Mouse (Mus musculus) heart, adult 2 months (tissue): ENCODE results near the gene Itpkb. TPM values are rescaled to one million over a fixed set of nuclear protein-coding genes. Genes with fewer than 3 reads are reported as not detected.

Experiments
- DNase-seq, 2 experiments: peaks; one replicate each; pipeline ENCODE4 v3.0.0; 2021
- H3K27ac ChIP-seq: fragments of 200-600 bp; 2 replicates; pipeline ENCODE4 v1.8.1; 2022
- H3K27me3 ChIP-seq: fragments of 200-500 bp; 2 replicates; pipeline ENCODE4 v1.6.1; 2012; ENCODE audit warnings: mild to moderate bottlenecking, low read length, inconsistent platforms, mixed read lengths; ENCODE audit not compliant: control insufficient read depth, insufficient read depth
- H3K36me3 ChIP-seq: fragments of 200-500 bp; 2 replicates; pipeline ENCODE4 v1.6.1; 2012; ENCODE audit warnings: low read length, inconsistent platforms; ENCODE audit not compliant: control insufficient read depth, insufficient read depth
- H3K4me1 ChIP-seq: fragments of 200-500 bp; 2 replicates; pipeline ENCODE4 v1.6.1; 2011; ENCODE audit warnings: low read length; ENCODE audit not compliant: control insufficient read depth, insufficient read depth
- H3K4me3 ChIP-seq: fragments of 200-600 bp; 2 replicates; pipeline ENCODE4 v1.8.1; 2022
- H3K79me2 ChIP-seq: fragments of 200-500 bp; replicated peaks from 2 replicates; pipeline ENCODE4 v1.6.1; 2012; ENCODE audit warnings: mild to moderate bottlenecking, inconsistent platforms, low read length, moderate library complexity, mixed read lengths; ENCODE audit not compliant: control insufficient read depth, insufficient read depth
- H3K9ac ChIP-seq: fragments of 200-500 bp; 2 replicates; pipeline ENCODE4 v1.6.1; 2012; ENCODE audit warnings: low read depth, mild to moderate bottlenecking, control low read depth, inconsistent platforms, low read length, mixed read lengths
- CTCF ChIP-seq: fragments of 200-600 bp; IDR thresholded peaks from 2 replicates; pipeline ENCODE4 v1.8.1; 2022; ENCODE audit warnings: antibody characterized with exemption, mild to moderate bottlenecking, moderate library complexity
- EP300 ChIP-seq: fragments of 200-500 bp; IDR thresholded peaks from 2 replicates; pipeline ENCODE4 v1.6.1; 2011; ENCODE audit warnings: low read depth, low read length, control low read depth; ENCODE audit not compliant: insufficient read depth
- POLR2A ChIP-seq: fragments of 200-500 bp; IDR thresholded peaks from 2 replicates; pipeline ENCODE4 v1.6.1; 2011; ENCODE audit warnings: mild to moderate bottlenecking, low read depth, low read length, control low read depth; ENCODE audit not compliant: insufficient read depth
- WGBS: fragments of 180-500 bp; shearing (Covaris S2); methylation state at CpG from one replicate; pipeline ENCODE4 v1.1.7; 2018; 5-methylcytosine and 5-hydroxymethylcytosine counted together
- intact Hi-C: fragments of 180-260 bp; cut with DNase I; formaldehyde crosslinking; loops from one replicate; pipeline ENCODE4 v1.15.1; 2025
- polyA plus RNA-seq: library from polyadenylated mRNA; depleted of rRNA; stranded (reverse); fragments of >200 nt; gene quantifications from 2 replicates; pipeline ENCODE4 v1.2.3, GENCODE M21; 2012
- total RNA-seq, 2 experiments: library from RNA; stranded (reverse); gene quantifications; 2 replicates each; pipeline ENCODE4 v1.2.3; 2021

Itpkb gene
- total and polyA plus RNA-seq, 3 experiments = 21.5 to 50.7 (median 50.0) TPM

DNA sequence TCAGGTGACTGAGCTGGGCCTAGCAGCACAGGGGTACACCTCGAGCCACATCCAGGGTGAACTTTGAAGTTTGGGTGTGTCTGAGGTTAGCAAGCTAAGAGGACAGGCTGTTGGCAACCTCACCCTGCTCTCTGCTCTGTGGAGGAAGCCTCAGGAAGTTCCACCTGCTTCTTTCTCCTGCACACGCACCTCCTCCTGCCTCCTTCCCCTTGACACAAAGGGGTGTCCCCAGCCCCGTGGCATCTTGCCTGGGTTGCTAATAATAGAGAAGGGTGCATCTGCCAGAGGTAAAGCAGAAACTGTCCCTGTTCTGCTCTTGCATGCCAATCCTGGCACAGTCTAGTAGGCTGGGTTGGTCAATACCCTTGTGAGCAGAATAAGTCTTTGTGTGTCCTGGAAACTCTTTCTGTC, 60.0 kb downstream of the Itpkb start:
- no peak overlapping the region for H3K4me3 ChIP-seq
- peak overlapping the region; percentile 20; the same call in 1 of the 2 replicates for H3K9ac ChIP-seq
- TF ChIP-seq POLR2A (no peak; the same call in 1 of the 2 replicates), EP300 (peak; percentile 65; the same call in 1 of the 2 replicates), CTCF (no peak)
- H3K36me3 ChIP-seq = peaks cover 49% of the 10 kb centered on the region
- peaks cover 46% of the 10 kb centered on the region for H3K4me1 ChIP-seq
- H3K27me3 ChIP-seq = no peaks in the 10 kb centered on the region
- intact Hi-C loops = no loop called here
- peak; percentile 71 to 84 for DNase-seq
- peak overlapping the region; percentile 95 for H3K27ac ChIP-seq
- H3K79me2 ChIP-seq = peaks cover 3% of the 10 kb centered on the region
- 24% methylated on average over 3 of the region's 3 CpGs for WGBS

DNA sequence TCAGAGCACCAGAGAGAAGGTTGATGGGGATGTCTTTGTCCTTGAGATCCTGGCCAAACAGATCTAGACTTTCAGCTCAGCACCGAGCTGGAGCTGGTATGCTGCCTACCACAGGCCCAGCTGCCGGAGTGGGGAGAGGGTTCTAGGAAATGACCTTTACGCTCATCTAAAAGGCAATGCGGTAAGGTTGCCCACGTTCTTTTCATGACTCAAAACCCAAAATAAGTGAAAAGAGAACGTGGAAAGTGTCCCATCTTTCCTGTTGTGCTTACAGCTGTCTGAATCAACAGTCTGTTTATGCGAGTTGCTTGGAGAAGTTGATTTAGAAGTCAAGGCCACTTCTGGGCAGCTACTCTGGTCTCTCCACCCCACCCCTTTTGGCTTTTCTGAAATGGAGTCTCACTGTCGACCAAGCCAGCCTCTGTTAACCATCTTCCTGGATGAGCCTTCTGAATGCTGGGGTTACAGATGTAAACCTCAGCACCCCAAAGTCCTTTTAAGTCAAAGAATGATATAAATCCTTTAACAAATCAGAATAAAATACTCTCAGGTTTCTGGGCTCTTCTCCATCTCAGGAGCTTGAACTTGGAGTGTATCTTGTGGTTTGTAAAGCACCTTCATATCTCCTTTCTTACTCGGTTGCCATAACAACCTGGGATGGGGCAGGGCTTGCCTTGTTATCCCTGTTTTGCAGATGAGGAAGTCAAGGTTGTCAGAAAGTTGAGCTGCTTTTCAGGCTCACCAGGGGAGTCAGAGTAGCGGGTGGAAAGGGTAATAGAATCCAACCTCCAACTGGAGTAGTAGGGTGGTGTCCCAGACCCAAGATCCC, 60.7 kb downstream of the Itpkb start:
- no peak for DNase-seq
- Histone ChIP-seq H3K27ac (peak overlapping the region; percentile 95), H3K9ac (peak overlapping the region; percentile 7; the same call in 1 of the 2 replicates), H3K79me2 (peaks cover 7% of the 10 kb centered on the region), H3K36me3 (peaks cover 56% of the 10 kb centered on the region), H3K27me3 (no peaks in the 10 kb centered on the region), H3K4me3 (no peak overlapping the region), H3K4me1 (peaks cover 45% of the 10 kb centered on the region)
- no peak for TF ChIP-seq POLR2A
- TF ChIP-seq CTCF = no peak
- no peak for TF ChIP-seq EP300
- intact Hi-C loops = no loop called here
- WGBS = 32% methylated on average over 10 of the region's 10 CpGs

DNA sequence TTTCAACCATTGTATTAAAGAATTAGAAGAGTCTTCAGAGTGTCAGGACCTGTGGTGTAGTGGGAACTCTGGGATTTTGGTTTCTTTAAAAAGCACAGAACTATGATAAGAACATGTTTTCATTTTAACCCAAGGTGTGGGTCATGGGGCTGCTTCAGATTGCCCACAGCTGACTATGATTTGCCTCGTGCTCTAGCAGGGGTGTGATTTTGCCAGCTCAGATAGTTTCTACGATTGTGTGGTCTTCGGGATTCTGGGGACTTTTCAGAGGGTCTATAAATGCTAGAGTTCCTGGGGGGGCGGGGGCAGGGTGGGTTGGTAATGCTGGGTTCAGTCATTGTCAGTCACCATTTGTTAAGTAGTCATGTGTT, 61.3 kb downstream of the Itpkb start:
- Histone ChIP-seq H3K79me2 (peaks cover 7% of the 10 kb centered on the region), H3K9ac (no peak overlapping the region), H3K27me3 (no peaks in the 10 kb centered on the region), H3K27ac (peak overlapping the region; percentile 95), H3K36me3 (peaks cover 58% of the 10 kb centered on the region), H3K4me3 (no peak overlapping the region), H3K4me1 (peaks cover 47% of the 10 kb centered on the region)
- TF ChIP-seq EP300 = no peak
- no peak for TF ChIP-seq POLR2A
- no peak for TF ChIP-seq CTCF
- intact Hi-C loops = no loop called here
- 84% methylated on average over 4 of the region's 4 CpGs for WGBS
- DNase-seq = no peak

DNA sequence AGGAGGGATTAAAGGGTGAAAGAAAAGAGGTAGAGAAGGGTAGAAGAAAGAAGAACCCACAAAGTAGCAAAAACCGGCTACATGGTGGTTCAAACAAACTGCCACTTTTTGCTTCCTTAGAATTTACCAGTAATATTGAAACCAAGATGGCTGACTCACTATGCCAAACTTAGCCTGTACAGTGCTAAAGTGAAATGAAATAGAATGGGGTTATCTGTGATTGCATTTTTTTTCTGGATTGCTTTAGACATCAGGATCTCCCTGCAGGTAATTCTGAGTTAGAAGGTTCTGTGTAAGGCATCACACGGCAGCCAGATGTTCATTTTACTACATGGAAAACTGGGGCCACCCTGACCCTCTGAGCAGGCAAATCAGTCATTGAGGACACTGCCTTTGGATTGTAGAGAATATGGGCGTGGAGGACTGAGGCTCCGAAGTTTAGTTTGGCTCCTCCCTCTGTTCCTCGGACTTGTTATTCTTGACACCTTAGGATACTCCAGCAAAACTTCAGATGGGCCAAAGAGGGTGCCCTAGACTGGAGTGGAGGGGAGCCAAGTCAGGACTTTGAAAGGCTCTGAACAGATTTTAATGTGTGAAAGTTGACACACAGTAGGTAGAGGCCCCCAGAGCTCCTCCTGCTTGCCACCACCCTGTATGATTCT, 62.0 kb downstream of the Itpkb start:
- DNase-seq = no peak
- Histone ChIP-seq H3K27ac (peak overlapping the region; percentile 95), H3K36me3 (peaks cover 63% of the 10 kb centered on the region), H3K4me3 (no peak overlapping the region), H3K9ac (no peak overlapping the region; the same call in 1 of the 2 replicates), H3K4me1 (peaks cover 46% of the 10 kb centered on the region), H3K79me2 (peaks cover 7% of the 10 kb centered on the region), H3K27me3 (no peaks in the 10 kb centered on the region)
- intact Hi-C loops = loop anchor here (2.0 kb wide), 1 partner anchor 15 kb away; no protein-coding TSS in a partner anchor
- TF ChIP-seq POLR2A (no peak), CTCF (no peak), EP300 (no peak)
- WGBS = 57% methylated on average over 5 of the region's 5 CpGs

DNA sequence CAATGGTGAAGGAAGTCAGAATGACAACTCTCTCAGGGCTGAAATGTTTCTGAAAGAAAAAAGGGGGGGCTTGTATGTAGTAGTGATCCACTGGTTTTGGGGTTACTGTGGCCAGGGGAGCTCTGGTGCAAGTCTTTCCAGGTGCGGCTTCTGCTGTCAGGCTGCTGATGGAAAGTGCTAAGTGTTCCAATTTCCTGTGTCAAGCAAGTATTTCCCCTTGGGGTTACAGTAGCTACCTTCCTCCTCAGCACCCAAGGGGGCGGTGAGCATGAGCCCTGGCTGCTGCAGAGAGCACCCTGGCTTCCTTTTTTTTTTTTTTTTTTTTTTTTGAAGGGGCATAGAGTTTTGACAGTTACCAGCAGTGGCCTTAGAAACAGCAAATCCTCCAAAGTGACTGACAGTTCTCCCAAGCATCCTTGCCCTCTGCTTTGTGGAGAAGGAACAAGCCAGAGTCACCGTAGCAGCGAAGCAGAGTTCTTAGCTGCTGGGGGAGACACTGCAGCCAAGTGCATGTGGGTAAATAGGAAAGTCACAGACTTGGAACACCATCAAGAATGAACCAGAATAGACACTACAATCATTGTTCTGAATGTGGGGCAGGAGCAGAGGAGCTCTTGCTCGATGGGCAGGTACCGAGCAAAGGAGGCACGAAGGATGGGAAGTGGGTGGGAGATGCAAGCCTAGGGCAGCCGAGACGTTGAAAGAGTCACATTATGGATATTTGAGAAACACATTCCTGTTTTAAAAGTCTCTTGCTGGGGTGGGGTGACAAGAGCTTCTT, 62.9 kb downstream of the Itpkb start:
- 15% methylated on average over 9 of the region's 9 CpGs for WGBS
- peak; percentile 17; the same call in 1 of the 2 replicates for TF ChIP-seq CTCF
- no peak for TF ChIP-seq POLR2A
- H3K4me3 ChIP-seq = peak overlapping the region; percentile 26
- no peaks in the 10 kb centered on the region for H3K27me3 ChIP-seq
- H3K9ac ChIP-seq = peak overlapping the region; percentile 53
- peaks cover 64% of the 10 kb centered on the region for H3K36me3 ChIP-seq
- peak in 1 of 2 experiments; percentile 55 for DNase-seq
- H3K27ac ChIP-seq = peak overlapping the region; percentile 95
- peaks cover 7% of the 10 kb centered on the region for H3K79me2 ChIP-seq
- peaks cover 47% of the 10 kb centered on the region for H3K4me1 ChIP-seq
- intact Hi-C loops = loop anchor here (1.0 to 2.0 kb wide), 2 partner anchors 9 to 14 kb away; no protein-coding TSS in a partner anchor
